Mouse (Mus musculus) spleen, adult 2 months (tissue): ENCODE measurements at regions not wholly inside any gene's neighbourhood (a gene's known extent, or its start where the extent isn't known, plus 50 kb on each side); places are given as distances from the start of the nearest gene placed in this dataset.

Experiments used
- CTCF ChIP-seq: fragments of 200-500 bp; IDR thresholded peaks from 2 replicates; pipeline ENCODE4 v1.5.1; 2011; ENCODE audit warnings: mild to moderate bottlenecking, inconsistent platforms; ENCODE audit not compliant: insufficient read depth, insufficient read length, insufficient replicate concordance; ENCODE audit errors: extremely low read depth
- POLR2A ChIP-seq: fragments of 200-500 bp; IDR thresholded peaks from 2 replicates; pipeline ENCODE4 v1.6.1; 2011; ENCODE audit warnings: low read depth, low read length, inconsistent platforms

DNA sequence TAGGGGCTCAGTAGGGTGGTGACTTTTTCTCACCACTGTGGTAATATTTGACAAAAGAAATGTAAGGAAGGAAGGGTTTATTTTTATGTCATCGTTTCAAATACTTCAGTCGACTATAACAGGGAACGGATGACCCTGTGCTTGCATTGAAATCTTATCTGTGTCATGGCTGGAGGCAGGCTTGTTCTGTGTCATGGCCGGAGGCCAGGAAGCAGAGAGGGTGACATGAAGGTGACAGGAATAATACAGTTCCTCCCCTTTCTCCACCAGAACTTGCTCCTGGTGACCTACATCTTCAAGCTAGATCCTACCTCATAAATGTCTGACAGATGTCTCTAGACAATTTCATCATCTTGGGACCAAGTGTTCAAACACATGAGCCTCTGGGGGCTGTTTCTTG lies 201.5 kb upstream of the Krr1 start:
- TF ChIP-seq POLR2A (no peak), CTCF (no peak)
